Mouse (Mus musculus) kidney, postnatal 0 days (tissue): Measurements from ENCODE around the gene Il12a. TPM values are rescaled to one million over a fixed set of nuclear protein-coding genes. Genes with fewer than 3 reads are reported as not detected.

Source experiments
- ATAC-seq: fragments of 200-750 bp; cut with Nextera tagmentation; replicated peaks from 2 replicates; pipeline ENCODE4 v1.8.0; 2017; ENCODE audit warnings: low read depth, moderate number of reproducible peaks, moderate TSS enrichment, moderate library complexity; ENCODE audit not compliant: low FRiP score
- DNase-seq: peaks from one replicate; pipeline ENCODE4 v3.0.0-alpha.2; 2016; ENCODE audit warnings: low spot score
- H3K27ac ChIP-seq: fragments of 300-500 bp; sonication (generic); 2 replicates; pipeline ENCODE4 v1.5.1; 2014; ENCODE audit warnings: mild to moderate bottlenecking
- H3K27me3 ChIP-seq: fragments of 300-500 bp; sonication (generic); 2 replicates; pipeline ENCODE4 v1.6.1; 2014; ENCODE audit warnings: low read length, mixed read lengths; ENCODE audit not compliant: insufficient read depth
- H3K36me3 ChIP-seq: fragments of 300-500 bp; sonication (generic); 2 replicates; pipeline ENCODE4 v1.6.1; 2014; ENCODE audit warnings: low read length, mixed read lengths; ENCODE audit not compliant: insufficient read depth
- H3K4me1 ChIP-seq: fragments of 300-500 bp; sonication (generic); replicated peaks from 2 replicates; pipeline ENCODE4 v1.6.1; 2014; ENCODE audit warnings: antibody characterized with exemption, low read length, mixed read lengths; ENCODE audit not compliant: insufficient read depth
- H3K4me2 ChIP-seq: fragments of 300-500 bp; sonication (generic); 2 replicates; pipeline ENCODE4 v1.6.1; 2014; ENCODE audit warnings: mild to moderate bottlenecking, low read length, moderate library complexity, mixed read lengths
- H3K4me3 ChIP-seq: fragments of 300-500 bp; sonication (generic); replicated peaks from 2 replicates; pipeline ENCODE4 v1.5.1; 2014; ENCODE audit warnings: low read depth, low read length
- H3K9ac ChIP-seq: fragments of 300-500 bp; sonication (generic); 2 replicates; pipeline ENCODE4 v1.6.1; 2014; ENCODE audit warnings: low read depth, low read length
- H3K9me3 ChIP-seq: fragments of 300-500 bp; sonication (generic); replicated peaks from 2 replicates; pipeline ENCODE4 v1.6.1; 2016; ENCODE audit warnings: low read length, inconsistent platforms, mixed read lengths
- CTCF ChIP-seq: IDR thresholded peaks from 2 replicates; pipeline ENCODE4 v1.5.1; 2016; ENCODE audit warnings: antibody characterized with exemption, low read depth, mild to moderate bottlenecking, moderate library complexity
- WGBS: fragments of 180-500 bp; shearing (Covaris S2); extraction: QIAGEN DNeasy Blood & Tissue Kit; methylation state at CpG from one replicate; pipeline ENCODE4 v1.1.7; 2014; 5-methylcytosine and 5-hydroxymethylcytosine counted together
- polyA plus RNA-seq: library from polyadenylated mRNA; unstranded; fragments of >200 nt; fragmentation: Nextera tagmentation; extraction: Ambion mirVana; gene quantifications from 2 replicates; pipeline ENCODE4 v1.2.1, GENCODE M21; 2015

The Il12a gene
- polyA plus RNA-seq, 1 experiment from 2014 or later = 0.72 TPM

DNA sequence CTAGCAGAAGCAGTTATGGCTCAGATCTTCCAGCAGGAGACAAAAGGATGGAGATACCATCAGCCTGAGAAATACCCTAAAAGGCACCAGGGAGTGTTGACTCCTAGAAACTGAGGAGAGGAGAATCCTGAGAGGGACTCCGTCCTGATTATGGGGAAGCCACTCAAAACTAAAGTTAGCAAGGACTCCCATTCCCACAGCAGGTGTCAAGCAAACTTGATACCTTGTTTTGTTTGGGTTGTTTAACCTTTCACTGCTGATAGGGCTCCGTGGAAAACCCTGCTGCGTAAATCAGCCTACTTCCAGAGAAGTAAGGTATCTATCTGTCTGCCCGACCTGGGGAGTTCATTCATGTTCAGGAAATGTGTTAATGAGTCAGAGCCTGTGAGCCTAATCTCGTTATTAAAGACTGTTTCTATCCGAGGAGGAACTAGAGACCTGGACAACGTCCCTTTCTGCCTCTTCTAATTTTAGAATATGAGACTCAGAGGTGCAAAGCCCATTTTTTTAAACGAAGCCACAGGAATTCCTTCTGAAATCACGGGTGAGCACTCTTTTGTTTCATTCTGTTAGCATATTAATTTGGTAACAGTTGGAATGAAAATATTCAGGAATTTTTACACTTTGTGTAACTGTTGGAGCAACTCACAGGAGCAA lies 32.7 kb upstream of the Il12a start:
- no peak for TF ChIP-seq CTCF
- Histone ChIP-seq H3K27ac (no peak overlapping the region), H3K4me3 (no peak overlapping the region), H3K27me3 (no peaks in the 10 kb centered on the region), H3K9me3 (no peaks in the 10 kb centered on the region), H3K9ac (no peak overlapping the region), H3K4me1 (no peaks in the 10 kb centered on the region; the same call in 1 of the 2 replicates), H3K4me2 (no peak overlapping the region), H3K36me3 (no peaks in the 10 kb centered on the region)
- WGBS = 13% methylated on average over 9 of the region's 9 CpGs
- ATAC-seq = no peak
- DNase-seq = no peak

DNA sequence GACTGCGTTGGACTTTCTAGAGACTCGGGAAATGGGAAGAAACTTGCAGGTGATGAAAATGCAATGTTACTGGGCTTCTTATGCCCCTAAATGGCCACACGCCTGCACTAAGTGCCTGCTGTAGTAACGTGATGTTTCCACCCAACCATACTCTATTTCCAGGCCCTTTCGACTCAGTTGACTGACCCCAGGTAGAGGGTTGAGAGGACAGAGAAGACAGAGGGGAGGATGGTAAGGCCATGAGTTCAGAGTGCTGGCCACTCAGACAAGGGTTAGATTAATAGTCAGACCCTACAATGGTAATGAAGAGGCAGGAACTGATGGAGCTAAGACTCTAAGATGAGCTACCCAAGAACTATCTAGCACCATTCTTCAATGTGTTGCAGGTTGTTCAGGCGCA lies 30.4 kb upstream of the Il12a start:
- TF ChIP-seq CTCF = no peak
- 92% methylated on average over 6 of the region's 6 CpGs for WGBS

DNA sequence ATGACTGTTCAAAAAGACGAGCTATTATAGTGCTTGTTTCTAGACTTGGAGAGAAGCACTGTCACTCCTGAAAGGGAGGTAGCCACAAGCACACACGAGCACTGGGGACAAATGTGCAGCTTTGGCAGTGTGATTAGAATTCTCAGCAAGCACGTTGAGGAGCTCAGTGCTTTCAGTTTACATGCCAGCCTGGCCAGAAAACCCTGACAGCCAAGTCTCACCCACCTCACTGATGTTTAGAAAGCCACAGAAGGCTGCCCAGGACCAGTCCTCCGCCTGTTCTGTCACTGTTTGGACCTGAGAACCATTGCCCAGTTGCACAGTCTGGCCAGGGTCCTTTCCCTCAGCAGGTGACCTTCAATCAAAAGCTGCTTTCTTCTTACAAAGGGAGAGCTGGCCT lies 29.9 kb upstream of the Il12a start:
- 85% methylated on average over 4 of the region's 4 CpGs for WGBS
- TF ChIP-seq CTCF = no peak

More for the DNA sequence above, 30.4 kb upstream of the Il12a start:
- Histone ChIP-seq H3K4me1 (no peaks in the 10 kb centered on the region; the same call in 1 of the 2 replicates), H3K9ac (no peak overlapping the region), H3K27me3 (no peaks in the 10 kb centered on the region), H3K4me3 (no peak overlapping the region), H3K4me2 (no peak overlapping the region), H3K36me3 (no peaks in the 10 kb centered on the region), H3K27ac (no peak overlapping the region), H3K9me3 (no peaks in the 10 kb centered on the region)
- ATAC-seq (no peak), DNase-seq (no peak)

DNA sequence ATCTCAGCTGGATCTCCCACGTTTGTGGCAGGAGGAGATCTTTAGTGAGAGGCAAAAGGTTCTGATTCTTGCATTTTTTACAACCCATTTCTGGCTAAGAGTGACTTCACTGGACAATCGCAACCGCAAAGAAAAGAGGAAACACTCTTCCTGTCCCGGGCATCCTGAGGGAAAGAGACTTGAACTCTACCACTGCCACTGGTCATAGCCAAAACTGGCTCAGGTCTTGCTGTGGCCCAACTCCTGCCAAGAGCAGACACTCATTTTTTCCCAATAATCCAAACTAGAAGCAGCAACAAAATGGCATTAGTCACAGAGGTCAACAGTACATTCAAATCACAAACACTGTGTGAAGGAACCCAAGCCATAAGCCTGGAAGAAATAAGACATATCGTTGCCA lies 28.1 kb upstream of the Il12a start:
- no peaks in the 10 kb centered on the region; the same call in 1 of the 2 replicates for H3K4me1 ChIP-seq
- H3K4me2 ChIP-seq = no peak overlapping the region
- no peaks in the 10 kb centered on the region for H3K36me3 ChIP-seq
- no peak overlapping the region for H3K27ac ChIP-seq
- H3K9ac ChIP-seq = no peak overlapping the region
- no peak for TF ChIP-seq CTCF
- DNase-seq = no peak
- H3K27me3 ChIP-seq = no peaks in the 10 kb centered on the region
- WGBS = 77% methylated on average over 5 of the region's 5 CpGs
- no peaks in the 10 kb centered on the region for H3K9me3 ChIP-seq
- no peak for ATAC-seq
- no peak overlapping the region for H3K4me3 ChIP-seq

More for the DNA sequence above, 29.9 kb upstream of the Il12a start:
- H3K36me3 ChIP-seq = no peaks in the 10 kb centered on the region
- no peak overlapping the region for H3K9ac ChIP-seq
- H3K27ac ChIP-seq = no peak overlapping the region
- H3K4me2 ChIP-seq = no peak overlapping the region
- H3K4me3 ChIP-seq = no peak overlapping the region
- H3K4me1 ChIP-seq = no peaks in the 10 kb centered on the region; the same call in 1 of the 2 replicates
- no peaks in the 10 kb centered on the region for H3K27me3 ChIP-seq
- DNase-seq (no peak), ATAC-seq (no peak)
- H3K9me3 ChIP-seq = no peaks in the 10 kb centered on the region

DNA sequence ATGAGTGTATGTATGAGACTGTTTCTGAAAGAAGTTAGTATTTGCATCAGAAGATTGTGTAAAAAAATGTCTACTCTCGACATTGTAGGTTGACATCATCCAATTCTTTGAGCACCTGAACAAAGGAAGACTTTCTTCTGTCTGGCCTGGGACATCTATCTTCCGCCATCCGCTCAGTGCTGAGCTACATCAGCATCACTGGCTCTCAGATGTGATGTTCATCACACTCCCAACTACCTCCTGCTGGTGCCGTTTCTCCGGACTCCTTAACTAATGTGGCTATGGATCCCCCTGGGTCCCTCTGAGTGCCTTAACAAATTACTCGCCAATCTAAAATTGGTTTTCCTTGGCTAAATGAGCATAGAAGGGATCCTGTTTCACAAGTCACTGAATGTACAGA lies 26.1 kb upstream of the Il12a start:
- no peaks in the 10 kb centered on the region for H3K36me3 ChIP-seq
- no peak overlapping the region for H3K9ac ChIP-seq
- no peak for DNase-seq
- H3K27ac ChIP-seq = no peak overlapping the region
- no peak overlapping the region for H3K4me2 ChIP-seq
- no peaks in the 10 kb centered on the region for H3K4me1 ChIP-seq
- H3K4me3 ChIP-seq = no peak overlapping the region
- H3K27me3 ChIP-seq = no peaks in the 10 kb centered on the region
- 75% methylated on average over 6 of the region's 6 CpGs for WGBS
- H3K9me3 ChIP-seq = no peaks in the 10 kb centered on the region
- TF ChIP-seq CTCF = no peak
- no peak for ATAC-seq

DNA sequence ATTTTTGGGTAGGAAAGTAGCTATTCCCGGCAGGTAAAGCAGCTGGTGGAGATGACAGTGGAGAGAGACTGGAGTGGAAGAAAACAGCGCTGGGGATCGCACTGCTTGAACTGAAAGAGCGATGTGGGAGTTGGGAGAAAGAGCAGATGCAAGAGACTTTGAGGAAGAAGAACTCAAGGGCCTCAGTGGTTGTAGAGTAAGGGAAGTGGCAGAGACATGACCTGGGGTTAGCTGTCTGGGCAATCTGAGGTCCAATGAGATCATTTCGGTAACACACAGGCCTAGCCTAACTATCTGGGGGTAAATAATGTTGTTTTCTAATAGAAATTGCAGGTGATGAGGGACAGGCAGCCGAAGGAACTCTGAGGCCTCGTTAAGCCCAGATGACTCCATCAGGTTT lies 24.1 kb upstream of the Il12a start:
- WGBS = 87% methylated on average over 7 of the region's 7 CpGs
- ATAC-seq = no peak
- H3K27ac ChIP-seq = no peak overlapping the region

DNA sequence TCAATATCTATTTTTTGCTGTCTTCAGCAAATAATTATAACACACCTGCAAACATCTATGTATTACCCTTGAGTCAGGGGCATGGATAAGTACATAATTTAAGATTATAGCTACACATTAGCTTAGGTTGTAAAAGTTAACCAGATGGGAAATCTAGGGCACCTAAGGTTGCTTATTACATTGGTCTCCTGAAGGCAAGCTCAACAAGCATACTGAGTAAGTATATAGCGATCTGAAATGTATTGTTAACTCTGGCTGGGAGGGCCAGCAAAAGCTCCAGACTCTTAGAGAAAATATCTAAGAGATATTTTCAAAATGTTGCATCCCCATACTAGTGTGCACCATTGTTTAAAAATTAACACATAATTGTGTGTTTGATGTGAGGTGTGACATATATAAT lies 22.6 kb upstream of the Il12a start:
- H3K4me2 ChIP-seq = no peak overlapping the region
- H3K9ac ChIP-seq = no peak overlapping the region
- ATAC-seq (no peak), DNase-seq (no peak)
- no peaks in the 10 kb centered on the region for H3K27me3 ChIP-seq
- TF ChIP-seq CTCF = no peak
- H3K9me3 ChIP-seq = no peaks in the 10 kb centered on the region
- H3K4me3 ChIP-seq = no peak overlapping the region
- WGBS = 69% methylated on average over 1 of the region's 1 CpGs
- no peaks in the 10 kb centered on the region for H3K4me1 ChIP-seq
- no peaks in the 10 kb centered on the region for H3K36me3 ChIP-seq
- no peak overlapping the region for H3K27ac ChIP-seq

More for the DNA sequence above, 24.1 kb upstream of the Il12a start:
- Histone ChIP-seq H3K4me3 (no peak overlapping the region), H3K36me3 (no peaks in the 10 kb centered on the region), H3K27me3 (no peaks in the 10 kb centered on the region), H3K4me2 (no peak overlapping the region), H3K4me1 (no peaks in the 10 kb centered on the region), H3K9me3 (no peaks in the 10 kb centered on the region), H3K9ac (no peak overlapping the region)
- TF ChIP-seq CTCF = no peak
- DNase-seq = no peak
